Mouse (Mus musculus): Measurements from ENCODE around the gene D630003M21Rik. TPM values are rescaled to one million over a fixed set of nuclear protein-coding genes. Genes with fewer than 3 reads are reported as not detected.
A peak's percentile ranks its signal among the peaks of the same experiment; 100 is the strongest.

The D630003M21Rik gene
- polyA plus RNA-seq, 1 experiment: 0.25 TPM

DNA sequence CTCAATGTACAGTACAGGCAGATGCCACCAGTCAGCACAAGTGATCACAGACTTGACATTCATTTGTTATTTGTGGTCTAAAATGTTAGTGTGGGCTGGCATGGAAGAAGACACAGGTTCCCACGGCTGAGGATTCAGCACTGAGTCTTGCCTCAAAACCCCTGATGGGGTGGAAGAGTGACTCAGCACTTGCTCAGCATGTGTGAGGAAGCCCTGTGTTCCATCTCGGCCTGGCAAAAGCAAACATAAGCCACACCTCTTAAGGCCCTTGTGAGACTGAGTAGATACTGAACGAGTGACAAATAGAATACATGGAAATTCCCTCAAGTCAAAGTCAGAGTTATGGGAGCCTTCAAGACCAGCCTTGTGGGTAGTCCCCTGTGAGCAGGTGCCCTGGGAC is 4.1 kb upstream of the D630003M21Rik start:
- Histone ChIP-seq H3K79me2 (ENCODE audit: control insufficient read depth, insufficient read depth) (no peaks in the 10 kb centered on the region), H3K36me3 (ENCODE audit: control insufficient read depth, insufficient read depth) (no peaks in the 10 kb centered on the region), H3ac (ENCODE audit: control insufficient read depth, insufficient read length) (no peak overlapping the region), H3K4me2 (ENCODE audit: low read depth) (peak overlapping the region; percentile 20), H3K27me3 (ENCODE audit: control insufficient read depth, insufficient read depth, insufficient read length) (no peaks in the 10 kb centered on the region), H3K4me3 (no peak overlapping the region)
- TF ChIP-seq POLR2A (IDR thresholded peaks at IDR 0.05; ENCODE audit: insufficient read length, low read depth) (no peak), MYOD1 (IDR thresholded peaks at IDR 0.05; ENCODE audit: control insufficient read depth in 1 of 3, insufficient read length in 2 of 3, low read depth in 2 of 3) (peak in 1 of 3 experiments; percentile 1)

DNA sequence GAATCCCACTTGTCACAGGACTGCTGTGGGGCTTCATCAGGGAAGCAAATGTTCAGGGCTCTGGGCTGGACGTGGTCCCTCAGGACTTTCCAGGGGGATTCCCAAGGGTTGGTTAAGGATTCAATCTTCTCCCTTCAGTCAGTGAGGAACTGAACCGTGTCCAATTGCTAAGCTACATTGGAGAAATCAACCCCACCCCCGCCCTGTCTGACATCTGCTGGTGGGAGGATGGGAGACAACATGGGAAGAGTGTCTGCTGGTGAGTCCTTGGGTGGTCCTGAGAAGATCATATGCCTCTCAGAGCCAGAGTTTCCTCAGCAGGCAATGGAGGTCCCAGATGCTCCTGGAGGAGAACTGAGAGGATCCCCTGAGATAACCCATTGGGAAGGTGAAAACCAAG is 3.4 kb upstream of the D630003M21Rik start:
- no peaks in the 10 kb centered on the region for H3K27me3 ChIP-seq (ENCODE audit: control insufficient read depth, insufficient read depth, insufficient read length)
- TF ChIP-seq POLR2AphosphoS2 (IDR thresholded peaks at IDR 0.05; ENCODE audit: insufficient read length, low read depth) (no peak), MYOD1 (IDR thresholded peaks at IDR 0.05; ENCODE audit: control insufficient read depth in 1 of 3, insufficient read length in 2 of 3, low read depth in 2 of 3) (no peak), SRF (IDR thresholded peaks at IDR 0.05; ENCODE audit: control insufficient read depth, insufficient read length, low read depth) (no peak), REST (IDR thresholded peaks at IDR 0.05; ENCODE audit: insufficient read depth, insufficient read length) (no peak), TCF3 (IDR thresholded peaks at IDR 0.05; ENCODE audit: insufficient read length, low read depth) (no peak), MAX (IDR thresholded peaks at IDR 0.05; ENCODE audit: low read depth) (no peak), POLR2A (IDR thresholded peaks at IDR 0.05; ENCODE audit: insufficient read length, low read depth) (no peak), MYOG (IDR thresholded peaks at IDR 0.05; ENCODE audit: control insufficient read depth in 1 of 3, insufficient read depth in 1 of 3, insufficient read length in 2 of 3, low read depth in 2 of 3) (no peak), TCF12 (IDR thresholded peaks at IDR 0.05; ENCODE audit: insufficient read depth, poor library complexity, severe bottlenecking) (no peak), E2F4 (IDR thresholded peaks at IDR 0.05; ENCODE audit: insufficient read depth) (no peak), USF1 (IDR thresholded peaks at IDR 0.05; ENCODE audit: low read depth) (no peak), CEBPB (IDR thresholded peaks at IDR 0.05; ENCODE audit: insufficient read depth, poor library complexity, severe bottlenecking) (no peak)
- H3K4me2 ChIP-seq (ENCODE audit: low read depth): peak overlapping the region; percentile 20
- no peaks in the 10 kb centered on the region for H3K36me3 ChIP-seq (ENCODE audit: control insufficient read depth, insufficient read depth)
- H3ac ChIP-seq (ENCODE audit: control insufficient read depth, insufficient read length): no peak overlapping the region
- H3K79me2 ChIP-seq (ENCODE audit: control insufficient read depth, insufficient read depth): no peaks in the 10 kb centered on the region
- H3K4me3 ChIP-seq: no peak overlapping the region

DNA sequence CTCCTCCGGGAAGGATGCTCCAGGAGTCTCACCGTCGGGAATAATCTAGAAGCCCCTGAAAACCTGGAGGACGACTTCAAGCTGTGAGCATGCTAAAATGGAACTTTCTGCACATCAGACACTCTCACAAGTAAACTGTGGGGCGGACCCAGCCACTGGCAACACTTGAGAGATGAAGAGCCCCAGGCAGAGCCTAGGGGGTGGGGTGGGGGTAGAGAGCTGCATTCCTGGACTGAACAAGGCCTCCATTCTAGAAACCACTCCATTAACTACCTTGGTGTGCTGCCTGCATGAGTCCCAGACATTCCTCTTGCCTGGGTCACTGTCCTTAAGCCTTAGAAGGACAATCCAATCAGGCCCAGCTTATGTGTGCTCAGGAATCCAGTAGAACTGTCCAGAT is 2.0 kb upstream of the D630003M21Rik start:
- Histone ChIP-seq H3K4me3 (no peak overlapping the region), H3K79me2 (ENCODE audit: control insufficient read depth, insufficient read depth) (no peaks in the 10 kb centered on the region), H3K36me3 (ENCODE audit: control insufficient read depth, insufficient read depth) (no peaks in the 10 kb centered on the region), H3ac (ENCODE audit: control insufficient read depth, insufficient read length) (no peak overlapping the region), H3K4me2 (ENCODE audit: low read depth) (no peak overlapping the region), H3K27me3 (ENCODE audit: control insufficient read depth, insufficient read depth, insufficient read length) (no peaks in the 10 kb centered on the region)
- TF ChIP-seq USF1 (IDR thresholded peaks at IDR 0.05; ENCODE audit: low read depth): no peak
- TF ChIP-seq SRF (IDR thresholded peaks at IDR 0.05; ENCODE audit: control insufficient read depth, insufficient read length, low read depth): no peak
- no peak for TF ChIP-seq REST (IDR thresholded peaks at IDR 0.05; ENCODE audit: insufficient read depth, insufficient read length)
- TF ChIP-seq E2F4 (IDR thresholded peaks at IDR 0.05; ENCODE audit: insufficient read depth): no peak
- no peak for TF ChIP-seq MYOG (IDR thresholded peaks at IDR 0.05; ENCODE audit: control insufficient read depth in 1 of 3, insufficient read depth in 1 of 3, insufficient read length in 2 of 3, low read depth in 2 of 3)
- TF ChIP-seq CEBPB (IDR thresholded peaks at IDR 0.05; ENCODE audit: insufficient read depth, poor library complexity, severe bottlenecking): no peak
- no peak for TF ChIP-seq MYOD1 (IDR thresholded peaks at IDR 0.05; ENCODE audit: control insufficient read depth in 1 of 3, insufficient read length in 2 of 3, low read depth in 2 of 3)
- no peak for TF ChIP-seq TCF3 (IDR thresholded peaks at IDR 0.05; ENCODE audit: insufficient read length, low read depth)
- no peak for TF ChIP-seq MAX (IDR thresholded peaks at IDR 0.05; ENCODE audit: low read depth)
- TF ChIP-seq POLR2A (IDR thresholded peaks at IDR 0.05; ENCODE audit: insufficient read length, low read depth): no peak
- no peak for TF ChIP-seq POLR2AphosphoS2 (IDR thresholded peaks at IDR 0.05; ENCODE audit: insufficient read length, low read depth)
- no peak for TF ChIP-seq TCF12 (IDR thresholded peaks at IDR 0.05; ENCODE audit: insufficient read depth, poor library complexity, severe bottlenecking)

DNA sequence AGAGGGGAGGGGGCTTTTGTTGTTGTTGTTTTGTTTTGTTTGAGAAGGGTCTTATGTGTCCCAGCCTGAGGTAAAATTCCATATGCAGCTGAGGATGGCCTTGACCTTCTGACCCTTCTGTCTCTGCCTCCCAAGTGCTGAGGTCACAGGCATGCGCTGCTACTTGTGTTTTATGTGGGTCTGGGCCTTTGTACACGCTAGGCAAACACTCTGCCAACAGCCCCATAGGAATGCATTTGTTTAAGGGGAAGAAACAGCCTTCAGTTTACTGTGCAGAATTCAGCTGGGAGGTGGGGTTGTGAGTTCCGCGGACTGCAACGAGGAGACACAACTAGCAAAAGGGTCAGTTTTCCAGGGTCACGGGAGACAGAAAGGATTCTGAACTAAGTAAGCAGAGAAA is 1.6 kb upstream of the D630003M21Rik start:
- Histone ChIP-seq H3K79me2 (ENCODE audit: control insufficient read depth, insufficient read depth) (no peaks in the 10 kb centered on the region), H3K4me3 (no peak overlapping the region), H3ac (ENCODE audit: control insufficient read depth, insufficient read length) (no peak overlapping the region), H3K36me3 (ENCODE audit: control insufficient read depth, insufficient read depth) (no peaks in the 10 kb centered on the region), H3K27me3 (ENCODE audit: control insufficient read depth, insufficient read depth, insufficient read length) (no peaks in the 10 kb centered on the region), H3K4me2 (ENCODE audit: low read depth) (no peak overlapping the region)
- no peak for TF ChIP-seq MYOD1 (IDR thresholded peaks at IDR 0.05; ENCODE audit: control insufficient read depth in 1 of 3, insufficient read length in 2 of 3, low read depth in 2 of 3)
- no peak for TF ChIP-seq SRF (IDR thresholded peaks at IDR 0.05; ENCODE audit: control insufficient read depth, insufficient read length, low read depth)
- TF ChIP-seq E2F4 (IDR thresholded peaks at IDR 0.05; ENCODE audit: insufficient read depth): no peak
- TF ChIP-seq MAX (IDR thresholded peaks at IDR 0.05; ENCODE audit: low read depth): no peak
- TF ChIP-seq POLR2AphosphoS2 (IDR thresholded peaks at IDR 0.05; ENCODE audit: insufficient read length, low read depth): no peak
- TF ChIP-seq TCF3 (IDR thresholded peaks at IDR 0.05; ENCODE audit: insufficient read length, low read depth): no peak

DNA sequence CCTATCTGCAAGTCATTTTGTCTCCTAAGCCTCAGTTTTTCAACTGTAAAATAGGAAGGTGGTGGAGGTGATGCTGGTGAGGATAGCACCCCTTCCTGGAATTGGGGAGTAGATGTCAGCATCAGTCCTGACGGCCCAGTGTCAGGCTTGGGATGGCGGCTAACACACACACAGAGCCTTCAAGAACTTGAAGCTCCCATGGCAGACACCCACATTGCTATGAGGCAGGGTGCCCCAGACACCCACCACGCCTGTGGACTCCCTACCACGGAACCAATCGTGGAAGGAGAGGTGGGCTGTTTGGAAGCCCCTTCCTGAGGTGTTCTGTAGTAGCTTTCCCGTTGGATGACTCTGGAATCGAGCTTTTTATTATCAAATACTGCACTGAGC is 476 bp upstream of the D630003M21Rik start:
- TF ChIP-seq CEBPB (IDR thresholded peaks at IDR 0.05; ENCODE audit: insufficient read depth, poor library complexity, severe bottlenecking) (no peak), USF1 (IDR thresholded peaks at IDR 0.05; ENCODE audit: low read depth) (no peak), TCF12 (IDR thresholded peaks at IDR 0.05; ENCODE audit: insufficient read depth, poor library complexity, severe bottlenecking) (no peak), E2F4 (IDR thresholded peaks at IDR 0.05; ENCODE audit: insufficient read depth) (no peak), REST (IDR thresholded peaks at IDR 0.05; ENCODE audit: insufficient read depth, insufficient read length) (no peak), SRF (IDR thresholded peaks at IDR 0.05; ENCODE audit: control insufficient read depth, insufficient read length, low read depth) (no peak), MAX (IDR thresholded peaks at IDR 0.05; ENCODE audit: low read depth) (no peak), TCF3 (IDR thresholded peaks at IDR 0.05; ENCODE audit: insufficient read length, low read depth) (no peak), MYOD1 (IDR thresholded peaks at IDR 0.05; ENCODE audit: control insufficient read depth in 1 of 3, insufficient read length in 2 of 3, low read depth in 2 of 3) (no peak), MYOG (IDR thresholded peaks at IDR 0.05; ENCODE audit: control insufficient read depth in 1 of 3, insufficient read depth in 1 of 3, insufficient read length in 2 of 3, low read depth in 2 of 3) (no peak), POLR2AphosphoS2 (IDR thresholded peaks at IDR 0.05; ENCODE audit: insufficient read length, low read depth) (no peak), POLR2A (IDR thresholded peaks at IDR 0.05; ENCODE audit: insufficient read length, low read depth) (no peak)
- Histone ChIP-seq H3K4me3 (no peak overlapping the region), H3K4me2 (ENCODE audit: low read depth) (peak overlapping the region; percentile 64), H3K27me3 (ENCODE audit: control insufficient read depth, insufficient read depth, insufficient read length) (no peaks in the 10 kb centered on the region), H3K79me2 (ENCODE audit: control insufficient read depth, insufficient read depth) (no peaks in the 10 kb centered on the region), H3ac (ENCODE audit: control insufficient read depth, insufficient read length) (no peak overlapping the region), H3K36me3 (ENCODE audit: control insufficient read depth, insufficient read depth) (no peaks in the 10 kb centered on the region)

All from myocyte (in vitro differentiated cells).